Mouse (Mus musculus): ENCODE data around the gene Kpna1. TPM values are rescaled to one million over a fixed set of nuclear protein-coding genes. Genes with fewer than 3 reads are reported as not detected.
"Not testable (repeated sequence)": the region's sequence is repeated elsewhere in the genome, so short reads cannot be mapped to it uniquely, and the experiment has no call there.

Gene Kpna1
- total RNA-seq, 1 experiment from 2014 or later = 49.1 TPM

- not testable (repeated sequence) for ATAC-seq (ENCODE audit: extremely low read depth, insufficient number of reproducible peaks, low FRiP score, poor library complexity, severe bottlenecking)
Measured at GRCm38 (mm10) chr16:36062534-36062933, 84.0 kb downstream of the Kpna1 start.

- no peak for ATAC-seq (ENCODE audit: extremely low read depth, insufficient number of reproducible peaks, low FRiP score, poor library complexity, severe bottlenecking)
Measured at GRCm38 (mm10) chr16:36063315-36063714, 84.8 kb downstream of the Kpna1 start.

GRCm38 (mm10) chr16:36064904-36065303, 86.4 kb downstream of the Kpna1 start:
- no peak for ATAC-seq (ENCODE audit: extremely low read depth, insufficient number of reproducible peaks, low FRiP score, poor library complexity, severe bottlenecking)

GRCm38 (mm10) chr16:36067694-36068093, 89.1 kb downstream of the Kpna1 start:
- ATAC-seq (ENCODE audit: extremely low read depth, insufficient number of reproducible peaks, low FRiP score, poor library complexity, severe bottlenecking) = no peak

GRCm38 (mm10) chr16:36068356-36068755, 89.8 kb downstream of the Kpna1 start:
- ATAC-seq (ENCODE audit: extremely low read depth, insufficient number of reproducible peaks, low FRiP score, poor library complexity, severe bottlenecking) = no peak

- ATAC-seq (ENCODE audit: extremely low read depth, insufficient number of reproducible peaks, low FRiP score, poor library complexity, severe bottlenecking) = no peak
Measured at GRCm38 (mm10) chr16:36069819-36070575, 91.4 kb downstream of the Kpna1 start.

GRCm38 (mm10) chr16:36071071-36071449, 92.5 kb downstream of the Kpna1 start:
- no peak for ATAC-seq (ENCODE audit: extremely low read depth, insufficient number of reproducible peaks, low FRiP score, poor library complexity, severe bottlenecking)

GRCm38 (mm10) chr16:36071450-36072379, 93.2 kb downstream of the Kpna1 start, which contains the start of the genes Fam162a and Ccdc58:
Gene Fam162a (minus strand): TSS chr16:36071594.
Gene Ccdc58 (plus strand): TSS chr16:36071685.
- ATAC-seq (ENCODE audit: extremely low read depth, insufficient number of reproducible peaks, low FRiP score, poor library complexity, severe bottlenecking) = peak; percentile 94

- no peak for ATAC-seq (ENCODE audit: extremely low read depth, insufficient number of reproducible peaks, low FRiP score, poor library complexity, severe bottlenecking)
Measured at GRCm38 (mm10) chr16:36072410-36073011, 94.0 kb downstream of the Kpna1 start.

- ATAC-seq (ENCODE audit: extremely low read depth, insufficient number of reproducible peaks, low FRiP score, poor library complexity, severe bottlenecking) = no peak
Measured at GRCm38 (mm10) chr16:36074772-36075171, 96.2 kb downstream of the Kpna1 start.

- no peak for ATAC-seq (ENCODE audit: extremely low read depth, insufficient number of reproducible peaks, low FRiP score, poor library complexity, severe bottlenecking)
Measured at GRCm38 (mm10) chr16:36079916-36080315, 101.4 kb downstream of the Kpna1 start.

Other genes with a start within 250 kb of the Kpna1 start
- 4.4 and 10.4 TPM in 2 replicates for gene Dirc2, start 209.4 kb upstream of the Kpna1 start, total RNA-seq (2017)
- gene Hspbap1, start 208.4 kb upstream of the Kpna1 start, total RNA-seq (2017) = 17.3 and 24.3 TPM in 2 replicates
- 87.9 and 94.6 TPM in 2 replicates for gene Parp14, start 107.2 kb upstream of the Kpna1 start, total RNA-seq (2017)
- gene Parp9, start 40.3 kb upstream of the Kpna1 start, total RNA-seq (2017) = 99.3 and 100 TPM in 2 replicates
- gene Dtx3l, start 39.6 kb upstream of the Kpna1 start, total RNA-seq (2017) = 45.9 and 56.1 TPM in 2 replicates
- 23.2 and 24.2 TPM in 2 replicates for gene Wdr5b, start 62.4 kb downstream of the Kpna1 start, total RNA-seq (2017)
- 23.6 and 25.7 TPM in 2 replicates for gene Fam162a, start 92.8 kb downstream of the Kpna1 start, total RNA-seq (2017)
- gene Ccdc58, start 92.9 kb downstream of the Kpna1 start, total RNA-seq (2017) = 39.2 and 51.9 TPM in 2 replicates
- 1.2 and 1.3 TPM in 2 replicates for gene Csta1, start 152.5 kb downstream of the Kpna1 start, total RNA-seq (2017)
- gene Stfa2l1, start 178.1 kb downstream of the Kpna1 start, total RNA-seq (2017) = 247 and 256 TPM in 2 replicates
- gene Gm5483, start 205.5 kb downstream of the Kpna1 start, total RNA-seq (2017) = 190 and 204 TPM in 2 replicates
- 2.7 TPM in 1 of 2 replicates, not detected in the other for gene Gm5416, start 231.7 kb downstream of the Kpna1 start, total RNA-seq (2017)
- gene 2010005H15Rik, start 242.7 kb downstream of the Kpna1 start, total RNA-seq (2017) = 3.3 TPM in 1 of 2 replicates, not detected in the other